Mouse (Mus musculus): ENCODE data around the gene Ccdc24.

- TF ChIP-seq POLR2A (IDR thresholded peaks at IDR 0.05; ENCODE audit: borderline replicate concordance, control insufficient read depth, low read depth, low read length) (no peak), CTCF (IDR thresholded peaks at IDR 0.05; ENCODE audit: control insufficient read depth, insufficient read depth, low read length) (no peak)
Observed at GRCm38 (mm10) chr4:117862823-117863222, 9.5 kb downstream of the Ccdc24 start.
